ENCODE assay signal across 10 mouse cellular contexts in the genomic region with DNA sequence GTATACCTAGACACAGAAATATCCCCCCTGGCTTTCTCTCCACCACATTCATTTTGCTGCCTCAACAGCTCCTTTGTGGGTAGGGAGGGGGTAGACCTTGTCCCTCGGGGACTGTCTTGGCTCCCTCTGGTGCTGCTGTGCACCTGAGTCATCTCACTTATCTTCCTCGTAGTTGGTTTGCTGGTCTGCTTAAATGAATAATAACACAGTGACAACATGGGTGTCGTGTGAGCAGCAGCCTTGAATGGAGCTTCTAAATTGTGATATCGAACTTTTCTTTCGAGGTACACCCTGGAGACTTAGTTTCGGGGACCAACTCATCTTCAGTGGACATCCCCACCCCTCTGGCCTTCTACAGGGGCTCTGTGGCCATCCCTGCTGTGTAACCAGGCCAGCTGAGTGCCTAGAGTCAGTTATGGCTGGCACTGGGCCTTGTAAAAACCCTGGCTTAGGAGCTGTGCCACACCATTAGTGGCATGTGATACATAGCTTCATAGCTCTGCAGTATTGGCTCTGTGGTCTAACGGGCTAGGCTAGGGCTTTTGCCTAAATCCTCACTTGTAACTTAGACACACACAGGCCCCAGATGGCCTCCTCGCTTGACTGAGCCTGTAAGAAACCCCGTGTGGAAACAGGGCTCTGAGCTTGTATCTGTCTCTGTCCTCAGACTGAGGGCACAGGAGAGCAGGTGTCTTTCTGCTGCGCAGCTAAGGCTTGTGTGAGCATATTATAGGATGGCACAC. TPM values are rescaled to one million over a fixed set of nuclear protein-coding genes. Genes with fewer than 3 reads are reported as not detected.
A peak's percentile ranks its signal among the peaks of the same experiment; 100 is the strongest.
DNase-seq lines count a peak whose midpoint lies in the region; ATAC-seq and TF ChIP-seq lines count a peak whose summit lies in the region.
"Had no signal": no experiment of that assay in that cellular context is flagged by ENCODE, and none has a peak within 500 bp of the region (broad histone marks: within the 10 kb centered on the region; RNA-seq: fewer than 3 reads in every experiment).

No protein-coding gene starts in this region.

- no peaks in the 10 kb centered on the region for H3K9me3 ChIP-seq in embryonic facial prominence, embryonic 15.5 days (replicated peaks)

- peaks cover 46% of the 10 kb centered on the region for H3K4me1 ChIP-seq in embryonic facial prominence, embryonic 15.5 days

- H3K27ac ChIP-seq in left cerebral cortex, adult 2 months, result peak overlapping the region; percentile 81
- no peak overlapping the region for H3K27ac ChIP-seq in embryonic facial prominence, embryonic 15.5 days (replicated peaks)

- peak; percentile 39; the same call in 1 of the 2 replicates for ATAC-seq in embryonic facial prominence, embryonic 15.5 days (ENCODE audit: insufficient number of reproducible peaks, low FRiP score, low TSS enrichment, low read depth)

- intact Hi-C loops in left cerebral cortex, adult 2 months (cut with DNase I), result no loop called here

- no peak overlapping the region for H3K9ac ChIP-seq in embryonic facial prominence, embryonic 15.5 days

- no peak for DNase-seq in left cerebral cortex, adult 2 months (ENCODE audit: extremely low spot score in 1 of 2, low spot score in 2 of 2)
- no peak for DNase-seq in left cerebral cortex, adult 18-20 months (ENCODE audit: low spot score in 2 of 2)
- peak; percentile 96 for DNase-seq in brain, adult 2 months (ENCODE audit: low read depth, low spot score)
- DNase-seq in skeletal muscle tissue, adult 2 months (ENCODE audit: low read depth, low spot score), result peak; percentile 59
- DNase-seq in ovary, postnatal 36 days (ENCODE audit: low spot score), result no peak
- no peak for DNase-seq in spleen, adult 12 weeks (ENCODE audit: low spot score)
- DNase-seq in kidney, postnatal 10 days, result no peak
- DNase-seq: kidney, adult 2 months; lung, postnatal 36 days had no signal

- H3K4me2 ChIP-seq in embryonic facial prominence, embryonic 15.5 days (replicated peaks), result no peak overlapping the region

- no peaks in the 10 kb centered on the region for H3K36me3 ChIP-seq in embryonic facial prominence, embryonic 15.5 days

- H3K4me3 ChIP-seq in left cerebral cortex, adult 2 months, result no peak overlapping the region
- H3K4me3 ChIP-seq in embryonic facial prominence, embryonic 15.5 days (replicated peaks), result no peak overlapping the region

- 71% methylated on average over 10 of the region's 10 CpGs for WGBS in embryonic facial prominence, embryonic 15.5 days

- no peak for TF ChIP-seq CTCF in left cerebral cortex, adult 2 months (IDR thresholded peaks at IDR 0.05)

- H3K27me3 ChIP-seq in embryonic facial prominence, embryonic 15.5 days, result no peaks in the 10 kb centered on the region

RNA-seq across cellular contexts. Expression of a gene that starts 53.0 kb away (rescaled TPM):
- 10 to 100 TPM; 46.2 to 51.7 TPM for total RNA-seq in left cerebral cortex, adult 2 months (2021)
- 10 to 100 TPM; 44.2 to 49.4 TPM for total RNA-seq in left cerebral cortex, adult 18-20 months (2021)
- 17.8 and 18.9 TPM in 2 replicates for polyA plus RNA-seq in embryonic facial prominence, embryonic 15.5 days (2015; fragmentation: Nextera tagmentation; extraction: Ambion mirVana)

Comparison
In these comparisons a context has a peak if more than half of its experiments do, and no peak if none do; other contexts are left out.
1. DNase-seq: peak in brain, adult 2 months (single experiment) and skeletal muscle tissue, adult 2 months (single experiment); none in left cerebral cortex, adult 2 months (0 of 2), left cerebral cortex, adult 18-20 months (0 of 2), ovary, postnatal 36 days (single experiment), spleen, adult 12 weeks (single experiment) and kidney, postnatal 10 days (single experiment).